Mouse (Mus musculus) liver, adult 2 months (tissue): ENCODE measurements around the gene Rabgap1.

Experiments used
- CTCF ChIP-seq: fragments of 200-500 bp; IDR thresholded peaks from 2 replicates; pipeline ENCODE4 v1.5.1; 2011; ENCODE audit warnings: low read depth, low read length, control low read depth
- POLR2A ChIP-seq: fragments of 200-500 bp; IDR thresholded peaks from 2 replicates; pipeline ENCODE4 v1.6.1; 2011; ENCODE audit warnings: low read length, control low read depth; ENCODE audit not compliant: insufficient read depth; ENCODE audit errors: extremely low read depth

GRCm38 (mm10) chr2:37511134-37511901, 68.2 kb downstream of the Rabgap1 start:
- TF ChIP-seq CTCF (no peak), POLR2A (no peak)
